Mouse (Mus musculus) ovary, adult 18-20 months (tissue): Measurements from ENCODE around the gene Wbp4.
"Not testable (repeated sequence)": the region's sequence is repeated elsewhere in the genome, so short reads cannot be mapped to it uniquely, and the experiment has no call there.

ENCODE experiments used
- DNase-seq: peaks from one replicate; pipeline ENCODE4 v3.0.0; 2022; ENCODE audit warnings: low spot score, mixed read lengths

Wbp4 gene

DNA sequence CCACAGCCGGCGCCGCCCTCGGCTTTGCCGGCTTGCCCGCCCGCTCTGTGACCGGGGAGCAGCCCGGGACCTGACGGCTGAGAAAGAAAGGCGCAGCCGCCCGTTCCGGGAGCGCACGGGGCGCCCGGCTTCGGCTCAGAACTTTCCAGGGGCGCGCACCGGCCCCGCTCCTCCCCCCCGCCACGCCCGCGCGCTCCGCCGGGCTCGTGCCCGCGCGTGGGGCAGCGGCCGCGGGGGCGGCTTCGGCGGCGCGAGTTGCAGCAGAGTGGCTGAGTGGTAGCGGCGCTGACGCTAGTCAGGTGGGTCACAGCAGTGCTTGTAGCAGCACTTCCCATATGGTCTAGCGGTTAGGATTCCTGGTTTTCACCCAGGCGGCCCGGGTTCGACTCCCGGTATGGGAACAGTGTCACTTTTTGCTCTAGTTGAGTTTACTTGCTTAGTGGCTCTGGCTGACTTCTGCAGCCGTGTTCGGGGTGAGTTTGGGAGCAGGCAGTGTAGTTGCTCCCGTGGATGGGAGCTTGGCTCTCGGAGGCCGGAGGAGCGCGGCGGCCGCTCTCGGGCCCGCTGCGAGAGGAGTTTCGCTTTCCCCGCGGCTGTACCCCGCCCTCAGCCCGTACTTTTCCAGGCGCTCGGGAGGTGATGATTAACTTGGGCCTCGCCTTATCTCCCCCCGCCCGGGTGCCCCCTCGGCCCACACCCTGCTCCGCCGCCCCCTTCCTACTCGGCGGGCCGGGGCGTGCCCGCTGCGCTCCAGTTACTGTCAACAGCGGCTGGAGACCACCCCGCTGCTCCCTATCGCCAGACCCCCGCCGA is at the start of gene Wbp4:
Gene Wbp4, minus strand, starts transcription at position 182 of the 813 bp plus-strand sequence.
- DNase-seq = peak; percentile 80

GRCm38 (mm10) chr14:79530761-79531160 is 49.4 kb upstream of the Wbp4 start:
- no peak for DNase-seq

DNA sequence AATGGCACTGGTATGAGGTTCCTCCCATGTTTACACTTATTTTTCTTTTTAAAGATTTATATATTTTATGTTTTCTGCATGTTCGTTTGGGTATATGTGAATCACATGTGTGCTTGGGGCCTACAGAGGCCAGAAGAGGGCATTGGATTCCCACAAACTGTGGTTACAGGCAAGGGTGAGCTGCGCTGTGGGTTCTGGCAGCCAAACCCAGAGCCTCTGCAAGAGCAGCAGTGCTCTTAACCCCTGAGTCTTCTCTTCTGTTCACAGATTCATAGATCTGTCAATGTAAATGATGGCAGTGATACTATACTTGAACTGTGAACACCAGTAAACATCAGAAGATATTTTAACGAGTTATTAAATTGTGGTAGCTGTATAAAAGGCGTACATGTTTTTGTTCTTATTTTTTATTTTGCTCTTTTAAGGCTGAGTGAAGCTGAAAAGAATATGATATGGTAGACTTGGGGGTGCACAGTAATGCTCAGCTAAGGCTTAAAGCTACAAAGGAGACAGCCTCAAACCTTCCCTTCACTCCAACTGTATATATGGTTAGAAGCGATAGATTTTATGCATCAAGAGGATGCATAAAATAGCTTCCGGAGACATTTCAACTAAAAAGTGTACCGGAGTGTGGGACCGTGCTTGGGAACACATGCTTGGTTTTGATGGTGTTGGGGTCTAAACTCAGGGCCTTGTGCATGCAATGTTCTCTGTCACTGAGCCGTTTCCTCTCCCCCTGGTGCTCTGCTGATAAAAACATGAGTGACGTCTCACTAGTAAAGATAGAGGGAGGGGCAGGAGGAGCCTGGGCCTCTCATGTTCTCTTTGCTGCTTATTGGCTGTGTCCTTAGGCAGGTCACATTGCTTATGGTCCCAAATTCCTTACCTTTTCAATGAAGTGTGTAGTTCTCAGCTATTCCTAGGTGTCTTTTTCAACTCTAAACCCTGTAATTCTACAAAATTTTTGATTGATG is 48.5 kb upstream of the Wbp4 start:
- DNase-seq = no peak

DNA sequence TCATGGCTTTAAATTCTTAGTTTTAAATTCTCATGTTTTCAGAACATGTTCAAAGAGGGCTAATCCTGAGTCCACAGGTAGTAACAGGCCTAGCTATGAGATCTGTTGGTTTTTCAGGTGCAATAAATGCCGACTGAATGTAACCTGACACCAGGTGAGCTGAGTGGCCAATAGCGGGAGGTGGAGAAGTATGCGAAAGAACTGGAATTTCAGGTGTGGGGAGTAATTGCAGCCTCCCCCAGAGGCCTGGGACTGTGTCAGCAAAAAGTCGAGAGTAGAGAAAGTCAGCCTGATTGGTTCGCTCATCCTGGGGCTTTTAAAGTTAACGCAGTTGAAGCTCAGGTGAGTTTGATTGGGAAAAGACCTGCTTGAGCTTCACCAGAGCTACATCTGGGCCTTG is 46.4 kb upstream of the Wbp4 start:
- no peak for DNase-seq

DNA sequence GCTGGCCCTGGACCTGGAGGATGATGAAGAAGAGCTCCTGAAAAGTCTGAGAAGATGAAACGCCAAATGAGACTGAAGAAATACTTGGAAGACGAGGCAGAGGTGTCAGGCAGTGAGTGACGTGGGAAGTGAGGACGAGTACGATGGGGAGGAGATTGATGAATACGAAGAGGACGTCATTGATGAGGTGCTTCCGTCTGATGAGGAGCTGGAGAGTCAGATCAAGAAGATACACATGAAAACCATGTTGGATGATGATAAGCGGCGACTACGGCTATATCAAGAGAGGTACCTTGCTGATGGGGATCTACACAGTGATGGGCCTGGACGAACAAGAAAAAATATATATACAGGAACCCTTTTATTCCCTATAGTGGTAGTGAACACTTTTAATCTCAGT is 44.8 kb upstream of the Wbp4 start:
- not testable (repeated sequence) for DNase-seq

DNA sequence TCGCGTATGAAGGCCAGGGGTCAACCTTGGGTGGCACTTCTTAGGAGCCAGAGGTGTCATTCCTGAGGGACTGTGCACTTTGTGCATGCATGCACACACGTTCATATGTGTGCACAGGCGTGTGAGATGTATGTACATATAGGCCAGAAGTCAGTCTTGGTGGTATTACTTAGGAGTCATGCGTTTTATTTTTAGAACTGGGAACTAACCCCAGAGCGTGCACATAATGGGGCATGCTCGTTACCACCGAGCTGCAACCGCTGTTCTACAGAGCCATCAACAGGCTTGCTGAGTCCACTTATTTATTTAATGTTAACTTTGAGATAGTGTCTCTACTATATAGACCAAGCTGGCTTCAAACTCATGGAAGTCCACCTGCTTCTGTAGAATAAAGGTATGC is 41.1 kb upstream of the Wbp4 start:
- no peak for DNase-seq

DNA sequence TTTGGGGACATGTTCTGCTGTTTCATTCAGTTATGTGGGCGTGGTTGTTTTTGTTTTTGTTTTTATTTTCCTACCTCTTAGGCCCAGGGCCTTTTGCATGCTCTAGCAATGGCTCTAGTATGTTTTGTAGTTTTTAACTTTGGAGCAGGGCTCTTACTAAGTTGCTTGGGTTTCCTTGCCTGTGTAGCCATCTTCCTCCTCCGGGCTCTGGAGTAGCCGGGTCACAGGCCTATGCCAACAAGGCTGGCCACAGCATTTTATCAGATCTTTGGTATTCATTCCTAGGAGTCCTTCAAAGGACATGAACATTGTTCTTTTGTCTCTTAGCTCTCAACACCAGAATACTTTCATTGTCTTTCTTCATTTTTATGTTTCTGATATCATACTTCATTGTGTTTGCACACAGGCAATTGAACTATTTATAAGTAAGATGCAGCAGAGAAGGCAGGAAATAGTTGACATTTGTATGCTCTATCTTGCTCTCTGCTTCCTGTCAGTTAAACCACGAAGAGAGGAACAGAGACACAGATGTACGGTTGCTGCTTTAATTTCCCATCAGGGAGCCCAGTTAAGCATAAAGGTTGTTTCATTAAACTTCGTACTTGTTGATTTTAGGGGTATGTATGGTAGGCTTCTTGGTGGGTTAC is 40.3 kb upstream of the Wbp4 start:
- DNase-seq = no peak

- no peak for DNase-seq
Observed at GRCm38 (mm10) chr14:79521056-79521455, 39.7 kb upstream of the Wbp4 start.

DNA sequence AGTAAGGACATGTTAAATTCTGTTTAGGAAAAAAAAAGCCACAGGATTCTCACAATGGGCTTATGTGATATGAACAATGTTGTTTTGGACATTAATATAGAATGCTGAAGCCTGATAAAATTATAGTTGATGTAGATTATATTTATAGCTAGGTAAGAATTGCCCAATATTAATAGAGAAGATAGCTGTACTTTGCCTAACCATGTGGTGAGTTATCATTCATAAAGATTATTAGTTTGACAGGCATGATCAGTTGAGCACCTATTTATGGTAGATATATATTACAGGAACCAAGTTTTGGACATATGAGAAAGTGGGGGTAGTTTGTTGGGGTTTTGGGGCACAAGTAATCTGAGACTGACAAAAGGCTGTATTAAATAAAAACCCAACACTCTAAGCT is 39.3 kb upstream of the Wbp4 start:
- no peak for DNase-seq

DNA sequence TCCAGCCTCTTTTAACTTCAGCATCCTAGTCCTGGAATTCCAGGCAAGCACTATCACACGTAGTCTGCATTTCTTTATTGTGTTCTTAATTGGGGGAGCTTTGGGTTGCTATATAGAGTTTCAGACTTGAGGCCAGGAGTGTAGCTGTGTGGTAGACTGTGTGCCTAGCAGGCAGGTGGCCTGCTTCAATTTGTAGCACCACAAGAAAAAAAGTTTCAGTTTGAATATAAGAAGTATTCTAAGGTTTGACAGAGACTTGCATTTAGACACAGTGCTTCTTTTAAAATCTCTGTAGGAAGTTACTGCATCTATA is 38.3 kb upstream of the Wbp4 start:
- no peak for DNase-seq

GRCm38 (mm10) chr14:79518761-79519662 is 37.7 kb upstream of the Wbp4 start:
- DNase-seq = no peak

DNA sequence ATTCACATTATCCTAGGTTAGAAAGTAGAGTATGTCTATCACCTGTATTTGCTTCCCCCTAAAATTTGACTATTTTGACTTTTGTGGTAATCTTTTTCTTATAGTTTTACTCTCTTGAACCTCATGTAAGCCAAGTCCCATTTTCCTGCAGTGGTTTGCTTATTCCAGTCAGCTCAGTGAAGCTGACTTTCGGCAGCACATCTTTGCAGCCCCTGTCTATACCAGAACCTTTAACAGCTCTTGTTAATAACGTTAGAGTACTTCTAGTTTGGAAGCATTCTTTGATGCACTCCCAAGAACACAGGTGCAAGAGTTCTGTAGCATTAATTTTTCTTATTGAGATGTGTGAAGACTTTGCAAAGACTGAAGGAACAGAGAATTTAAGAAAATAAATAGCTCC is 36.8 kb upstream of the Wbp4 start:
- no peak for DNase-seq

DNA sequence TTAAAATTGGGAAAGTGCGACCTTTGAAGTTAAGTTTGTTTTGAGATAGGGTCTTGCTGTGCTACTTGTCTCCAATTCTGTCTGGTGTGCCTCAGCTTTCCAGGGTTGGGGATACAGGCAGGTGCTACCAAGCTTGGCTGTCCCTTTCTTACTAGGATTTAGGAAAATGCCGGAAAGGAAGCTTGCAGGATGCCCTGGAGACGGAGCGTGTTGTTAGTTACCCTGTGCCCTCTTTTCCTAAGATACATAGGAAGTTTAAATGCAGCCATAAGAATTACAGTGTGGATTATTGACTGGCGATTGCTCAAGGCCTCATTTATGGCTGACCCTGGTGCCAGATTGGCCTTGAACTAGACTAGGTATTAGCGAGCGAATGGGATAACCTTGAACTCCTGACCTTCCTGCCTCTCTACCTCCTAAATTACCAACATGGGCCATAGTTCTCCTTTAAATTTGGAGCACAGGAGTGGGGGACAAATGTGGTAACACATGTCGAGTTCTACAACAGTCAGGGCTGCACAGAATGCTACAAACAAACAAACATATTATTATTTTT is 35.9 kb upstream of the Wbp4 start:
- no peak for DNase-seq

DNA sequence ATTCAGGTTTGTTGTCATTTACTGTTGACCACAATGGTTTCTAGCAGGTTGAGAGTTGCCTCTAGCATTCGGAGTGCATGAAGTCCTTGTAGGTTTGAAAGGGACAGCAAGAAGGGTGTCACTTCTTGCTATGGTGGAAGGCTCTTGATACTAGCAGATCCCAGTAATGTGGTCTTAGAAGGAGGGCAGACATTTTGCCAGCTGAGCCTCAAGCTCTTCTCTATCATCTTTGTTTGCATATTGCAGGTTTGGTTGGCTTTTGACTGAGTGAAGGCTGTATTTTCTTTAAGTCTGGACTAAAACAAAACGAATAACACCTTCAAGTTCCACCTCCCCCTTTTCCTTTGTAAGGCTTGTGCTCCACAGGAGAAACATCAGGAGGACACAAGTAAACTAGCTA is 35.4 kb upstream of the Wbp4 start:
- DNase-seq = no peak

- no peak for DNase-seq
Observed at GRCm38 (mm10) chr14:79516243-79516610, 34.9 kb upstream of the Wbp4 start.

- DNase-seq = no peak
Observed at GRCm38 (mm10) chr14:79515511-79516242, 34.4 kb upstream of the Wbp4 start.

GRCm38 (mm10) chr14:79515100-79515499 is 33.8 kb upstream of the Wbp4 start:
- DNase-seq = no peak

- no peak for DNase-seq
Observed at GRCm38 (mm10) chr14:79513951-79514350, 32.6 kb upstream of the Wbp4 start.

DNA sequence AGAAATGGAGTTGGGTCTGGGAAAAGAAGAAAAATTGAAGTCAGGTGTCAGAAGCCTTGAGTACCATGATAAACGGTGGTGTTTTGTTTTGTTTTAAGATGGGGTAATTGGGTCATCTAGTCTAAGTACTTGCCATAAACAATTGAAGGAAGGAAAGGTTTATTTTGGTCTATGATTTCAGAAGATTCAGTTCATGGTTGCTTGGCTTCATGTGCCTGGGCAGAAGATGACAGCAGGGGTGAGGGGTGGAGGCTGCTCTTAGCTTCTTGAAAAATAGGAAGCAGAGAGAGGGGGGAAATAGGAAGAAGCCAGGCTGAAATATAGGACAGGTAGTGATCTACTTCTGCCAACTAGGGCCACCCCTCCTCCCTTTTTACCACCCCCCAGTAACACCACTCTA is 30.2 kb upstream of the Wbp4 start:
- no peak for DNase-seq

DNA sequence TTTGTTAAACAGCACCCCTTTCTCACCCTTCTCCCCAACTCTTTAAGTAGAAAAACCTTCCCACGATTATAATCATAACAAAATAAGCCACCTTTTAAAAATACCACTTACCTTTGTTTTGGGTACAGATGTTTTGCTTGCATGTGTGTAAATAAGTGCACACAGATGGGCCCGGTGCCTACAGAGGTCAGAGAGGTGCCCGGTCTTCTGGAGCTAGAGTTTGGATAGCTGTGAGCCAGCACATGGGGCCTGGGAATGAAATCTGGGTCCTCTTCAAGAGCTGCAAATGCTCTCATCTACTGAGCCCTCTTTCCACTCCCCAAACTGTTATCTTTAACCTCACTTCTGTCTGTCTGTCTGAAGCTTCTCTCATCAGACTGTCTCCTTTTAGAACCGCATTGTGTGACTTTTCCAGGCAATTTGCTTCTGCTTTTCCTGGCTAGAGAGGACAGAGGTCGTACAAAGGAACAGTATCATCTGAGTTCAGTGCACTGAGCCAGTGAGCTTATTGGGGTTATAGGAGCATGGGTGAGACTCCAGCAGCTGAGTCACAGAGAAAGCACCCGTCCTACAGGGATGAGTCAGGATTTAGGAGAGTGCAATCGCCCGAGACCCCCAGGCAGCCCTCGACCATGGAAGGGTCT is 27.5 kb upstream of the Wbp4 start:
- no peak for DNase-seq
